Comparison of ENCODE assay signal across 9 mouse cellular contexts in the genomic region with DNA sequence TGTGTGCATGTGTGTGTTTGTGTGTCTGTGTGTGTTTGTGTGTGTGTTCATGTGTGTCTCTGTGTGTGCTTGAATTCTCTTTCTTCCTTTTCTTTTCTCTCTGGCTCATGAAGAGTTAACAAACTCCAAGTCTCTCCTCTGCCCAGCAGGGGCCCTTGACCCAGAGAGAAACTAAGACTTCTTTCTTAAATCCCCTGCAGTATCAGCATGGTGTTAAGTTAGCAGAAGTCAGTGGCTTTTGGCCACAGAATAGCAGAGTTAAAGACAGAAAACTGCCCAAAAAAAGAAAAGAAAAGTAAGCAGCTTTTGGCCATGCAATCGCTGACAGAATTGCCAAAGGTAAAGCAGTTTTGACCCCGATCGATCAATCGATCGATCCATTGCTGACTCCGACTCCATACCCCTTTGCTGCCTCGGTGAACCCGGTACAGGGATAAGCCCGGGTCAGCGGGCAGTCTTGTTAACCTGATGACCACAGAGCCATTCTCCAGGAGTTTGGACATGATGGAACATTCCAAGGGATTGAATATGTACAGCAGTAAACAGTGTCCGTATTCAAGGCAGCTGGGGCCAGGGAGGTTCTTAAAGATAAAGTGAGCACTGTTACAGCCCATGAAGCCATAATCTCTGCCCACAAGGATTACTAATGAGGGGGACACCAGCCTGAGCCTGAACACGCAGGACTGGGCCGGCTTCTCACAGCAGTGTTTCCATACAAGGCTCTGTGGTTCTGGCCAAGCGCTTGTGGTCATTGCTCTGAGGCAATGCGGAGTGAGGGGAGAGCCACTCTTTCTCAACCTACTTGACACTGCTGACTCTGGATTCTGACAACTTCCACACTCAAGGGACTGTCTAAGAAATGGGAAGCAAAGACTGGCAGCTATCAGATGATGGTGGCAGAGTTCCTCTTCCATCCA. TPM values are rescaled to one million over a fixed set of nuclear protein-coding genes. Genes with fewer than 3 reads are reported as not detected.
DNase-seq lines count a peak whose midpoint lies in the region; ATAC-seq lines count a peak whose summit lies in the region.
"Had no signal": no experiment of that assay in that cellular context is flagged by ENCODE, and none has a peak within 500 bp of the region (broad histone marks: within the 10 kb centered on the region; RNA-seq: fewer than 3 reads in every experiment).

No protein-coding gene starts in this region.

- no peak overlapping the region for H3K27ac ChIP-seq in hindbrain, embryonic 12.5 days
- no peak overlapping the region for H3K27ac ChIP-seq in hindbrain, embryonic 16.5 days (ENCODE audit: low read depth, low read length)
- no peak overlapping the region for H3K27ac ChIP-seq in lung, embryonic 16.5 days (ENCODE audit: low read length)

- peak; percentile 71 for DNase-seq in Muller cell, postnatal 12 days (ENCODE audit: inconsistent ontology term)
- peak; percentile 56 for DNase-seq in fibroblast of lung, adult 2 months (ENCODE audit: low read depth)
- no peak for DNase-seq in adrenal gland, postnatal 36 days
- DNase-seq in urinary bladder, postnatal 4 days (ENCODE audit: low spot score in 2 of 2): no peak
- no peak for DNase-seq in left cerebral cortex, postnatal 4 days

- 0 out of 2 replicates have a peak overlapping the region, but pooled peaks have one; percentile 2 for H3K4me2 ChIP-seq in hindbrain, embryonic 12.5 days (replicated peaks)
- H3K4me2 ChIP-seq in hindbrain, embryonic 16.5 days (ENCODE audit: low read length): no peak overlapping the region
- 0 out of 2 replicates have a peak overlapping the region, but pooled peaks have one; percentile 21 for H3K4me2 ChIP-seq in lung, embryonic 16.5 days (ENCODE audit: low read depth, low read length)

- ATAC-seq in hindbrain, embryonic 12.5 days (ENCODE audit: low FRiP score): no peak
- no peak for ATAC-seq in hindbrain, embryonic 16.5 days
- ATAC-seq in lung, embryonic 16.5 days (ENCODE audit: low read depth): no peak; the same call in 1 of the 2 replicates

- no peaks in the 10 kb centered on the region for H3K36me3 ChIP-seq in hindbrain, embryonic 12.5 days
- no peaks in the 10 kb centered on the region for H3K36me3 ChIP-seq in hindbrain, embryonic 16.5 days (ENCODE audit: control insufficient read depth, insufficient read depth, low read length)
- no peaks in the 10 kb centered on the region for H3K36me3 ChIP-seq in lung, embryonic 16.5 days (ENCODE audit: control insufficient read depth, insufficient read depth, low read length)

- no peak overlapping the region for H3K9ac ChIP-seq in hindbrain, embryonic 12.5 days
- H3K9ac ChIP-seq in hindbrain, embryonic 16.5 days (ENCODE audit: low read depth, low read length): no peak overlapping the region
- peak overlapping the region; percentile 18; the same call in 1 of the 2 replicates for H3K9ac ChIP-seq in lung, embryonic 16.5 days (ENCODE audit: low read length)

- 17% methylated on average over 15 of the region's 15 CpGs for WGBS in hindbrain, embryonic 12.5 days
- WGBS in hindbrain, embryonic 16.5 days: 20% methylated on average over 15 of the region's 15 CpGs
- 26% methylated on average over 15 of the region's 15 CpGs for WGBS in lung, embryonic 16.5 days

- peaks cover 11% of the 10 kb centered on the region; the same call in 1 of the 2 replicates for H3K4me1 ChIP-seq in hindbrain, embryonic 12.5 days
- peaks cover 4% of the 10 kb centered on the region for H3K4me1 ChIP-seq in hindbrain, embryonic 16.5 days (ENCODE audit: control insufficient read depth, insufficient read depth, low read depth, low read length)
- H3K4me1 ChIP-seq in lung, embryonic 16.5 days (replicated peaks; ENCODE audit: control insufficient read depth, insufficient read depth, low read length): peaks cover 10% of the 10 kb centered on the region

- intact Hi-C loops in left cerebral cortex, postnatal 4 days (cut with DNase I): no loop called here

- no peaks in the 10 kb centered on the region for H3K27me3 ChIP-seq in hindbrain, embryonic 12.5 days
- no peaks in the 10 kb centered on the region for H3K27me3 ChIP-seq in hindbrain, embryonic 16.5 days (replicated peaks; ENCODE audit: control insufficient read depth, insufficient read depth, low read length)
- H3K27me3 ChIP-seq in lung, embryonic 16.5 days (ENCODE audit: control insufficient read depth, insufficient read depth, low read depth, low read length): no peaks in the 10 kb centered on the region

- no peak overlapping the region for H3K4me3 ChIP-seq in hindbrain, embryonic 12.5 days
- no peak overlapping the region for H3K4me3 ChIP-seq in hindbrain, embryonic 16.5 days (ENCODE audit: low read length)
- no peak overlapping the region for H3K4me3 ChIP-seq in lung, embryonic 16.5 days (ENCODE audit: low read length)

- no peaks in the 10 kb centered on the region for H3K9me3 ChIP-seq in hindbrain, embryonic 12.5 days (replicated peaks)
- H3K9me3 ChIP-seq in hindbrain, embryonic 16.5 days (ENCODE audit: control insufficient read depth, low read length): no peaks in the 10 kb centered on the region
- no peaks in the 10 kb centered on the region for H3K9me3 ChIP-seq in lung, embryonic 16.5 days (ENCODE audit: control insufficient read depth, low read length)

RNA-seq across cellular contexts. Expression of gene Fam213b, which starts 11.9 kb away (rescaled TPM):
- polyA plus RNA-seq in hindbrain, embryonic 12.5 days (2016; fragmentation: Nextera tagmentation; extraction: Ambion mirVana): 38.0 and 40.2 TPM in 2 replicates
- polyA plus RNA-seq in hindbrain, embryonic 16.5 days (2015; fragmentation: Nextera tagmentation; extraction: Ambion mirVana): 67.8 and 80.1 TPM in 2 replicates
- polyA plus RNA-seq in lung, embryonic 16.5 days (2015; fragmentation: Nextera tagmentation; extraction: Ambion mirVana): 31.4 and 34.6 TPM in 2 replicates
- 100 to 1,000 TPM in 1 of 2 experiments, 10 to 100 TPM in 1; 42.9 to 150 TPM for total RNA-seq in adrenal gland, postnatal 36 days (2021)
- total RNA-seq in left cerebral cortex, postnatal 4 days (2021): 10 to 100 TPM; 19.5 to 19.8 TPM

RNA-seq across cellular contexts. Expression of gene Tnfrsf14, which starts 17.5 kb away (rescaled TPM):
- 0.79 and 0.97 TPM in 2 replicates for polyA plus RNA-seq in hindbrain, embryonic 12.5 days (2016; fragmentation: Nextera tagmentation; extraction: Ambion mirVana)
- 0.23 and 0.27 TPM in 2 replicates for polyA plus RNA-seq in hindbrain, embryonic 16.5 days (2015; fragmentation: Nextera tagmentation; extraction: Ambion mirVana)
- polyA plus RNA-seq in lung, embryonic 16.5 days (2015; fragmentation: Nextera tagmentation; extraction: Ambion mirVana): 1.7 and 1.9 TPM in 2 replicates
- 1 to 10 TPM; 6.7 to 7.2 TPM for total RNA-seq in adrenal gland, postnatal 36 days (2021)
- 1 to 10 TPM in 1 of 2 experiments, under 1 TPM in 1; 0.58 to 1.1 TPM for total RNA-seq in left cerebral cortex, postnatal 4 days (2021)

RNA-seq across cellular contexts. Expression of gene Mmel1, which starts 41.5 kb away (rescaled TPM):
- 0.40 and 0.41 TPM in 2 replicates for polyA plus RNA-seq in hindbrain, embryonic 12.5 days (2016; fragmentation: Nextera tagmentation; extraction: Ambion mirVana)
- polyA plus RNA-seq in hindbrain, embryonic 16.5 days (2015; fragmentation: Nextera tagmentation; extraction: Ambion mirVana): 0.70 and 0.93 TPM in 2 replicates
- 0.15 and 0.35 TPM in 2 replicates for polyA plus RNA-seq in lung, embryonic 16.5 days (2015; fragmentation: Nextera tagmentation; extraction: Ambion mirVana)
- 1 to 10 TPM in 1 of 2 experiments, under 1 TPM in 1; 0.26 to 4.1 TPM for total RNA-seq in adrenal gland, postnatal 36 days (2021)
- under 1 TPM; 0.28 to 0.54 TPM for total RNA-seq in left cerebral cortex, postnatal 4 days (2021)

RNA-seq across cellular contexts. Expression of gene Hes5, which starts 49.9 kb away (rescaled TPM):
- 293 and 329 TPM in 2 replicates for polyA plus RNA-seq in hindbrain, embryonic 12.5 days (2016; fragmentation: Nextera tagmentation; extraction: Ambion mirVana)
- 146 and 167 TPM in 2 replicates for polyA plus RNA-seq in hindbrain, embryonic 16.5 days (2015; fragmentation: Nextera tagmentation; extraction: Ambion mirVana)
- polyA plus RNA-seq in lung, embryonic 16.5 days (2015; fragmentation: Nextera tagmentation; extraction: Ambion mirVana): 0.54 and 0.55 TPM in 2 replicates
- not detected for total RNA-seq in adrenal gland, postnatal 36 days (2021)
- total RNA-seq in left cerebral cortex, postnatal 4 days (2021): 10 to 100 TPM; 56.8 to 74.5 TPM
- total RNA-seq: heart, postnatal 10 days had no signal

RNA-seq across cellular contexts. Expression of gene Pank4, which starts 53.1 kb away (rescaled TPM):
- polyA plus RNA-seq in hindbrain, embryonic 12.5 days (2016; fragmentation: Nextera tagmentation; extraction: Ambion mirVana): 42.5 and 44.5 TPM in 2 replicates
- polyA plus RNA-seq in hindbrain, embryonic 16.5 days (2015; fragmentation: Nextera tagmentation; extraction: Ambion mirVana): 37.8 and 39.5 TPM in 2 replicates
- polyA plus RNA-seq in lung, embryonic 16.5 days (2015; fragmentation: Nextera tagmentation; extraction: Ambion mirVana): 47.3 and 48.4 TPM in 2 replicates
- total RNA-seq in adrenal gland, postnatal 36 days (2021): 10 to 100 TPM; 24.1 to 35.9 TPM
- 10 to 100 TPM; 34.5 to 39.8 TPM for total RNA-seq in left cerebral cortex, postnatal 4 days (2021)

Comparison
In these comparisons a context has a peak if more than half of its experiments do, and no peak if none do; other contexts are left out.
1. DNase-seq: peak in Muller cell, postnatal 12 days (single experiment) and fibroblast of lung, adult 2 months (single experiment); none in adrenal gland, postnatal 36 days (0 of 2), urinary bladder, postnatal 4 days (0 of 2) and left cerebral cortex, postnatal 4 days (single experiment).